Mouse (Mus musculus) induced T-regulatory cell, adult 2 months (primary cell): ENCODE measurements at regions not wholly inside any gene's neighbourhood (a gene's known extent, or its start where the extent isn't known, plus 50 kb on each side); places are given as distances from the start of the nearest gene placed in this dataset.

Source experiments
- DNase-seq: peaks from one replicate; pipeline ENCODE4 v3.0.0-alpha.2; 2012; ENCODE audit warnings: low read depth

DNA sequence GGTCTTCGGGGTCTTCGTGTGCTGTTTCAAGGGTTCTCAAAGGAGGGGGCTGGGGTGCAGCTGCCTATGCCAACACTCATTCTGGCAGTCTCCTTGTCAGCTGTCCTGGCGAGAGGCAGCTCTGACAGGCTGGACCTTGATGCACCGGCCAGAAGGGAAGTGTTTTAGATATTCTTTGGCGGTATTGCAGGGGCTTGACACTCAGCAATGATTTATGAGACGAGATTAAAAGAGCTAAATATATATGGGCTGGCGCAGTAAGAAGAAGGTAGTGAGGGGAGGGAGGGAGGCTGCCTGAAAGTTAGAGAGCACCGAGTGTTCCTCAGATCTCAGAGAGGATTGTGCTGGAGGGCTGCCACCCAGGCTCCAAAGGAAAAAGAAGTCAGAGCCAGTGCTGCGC lies 50.2 kb upstream of the Pdzd8 start:
- no peak for DNase-seq

DNA sequence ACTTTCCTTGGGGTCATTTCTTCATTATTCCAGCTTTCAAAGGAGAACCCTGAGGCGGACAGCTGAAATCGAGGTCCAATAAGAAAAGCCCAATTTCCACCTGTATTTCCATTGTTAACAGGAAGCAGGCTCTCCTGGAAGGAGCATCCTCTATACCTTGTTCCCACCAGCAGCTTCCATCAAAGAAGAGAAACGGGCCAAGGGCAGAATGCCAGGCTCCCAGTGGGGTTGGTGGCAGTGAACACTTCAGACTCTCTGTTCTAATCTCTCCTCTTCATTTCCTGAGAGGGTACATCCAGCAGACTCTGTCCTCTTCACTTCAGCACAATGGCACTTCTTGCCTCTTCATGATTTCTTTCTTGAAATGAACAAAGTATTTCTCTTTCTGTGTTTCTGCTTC lies 50.9 kb upstream of the Pdzd8 start:
- DNase-seq, result no peak

DNA sequence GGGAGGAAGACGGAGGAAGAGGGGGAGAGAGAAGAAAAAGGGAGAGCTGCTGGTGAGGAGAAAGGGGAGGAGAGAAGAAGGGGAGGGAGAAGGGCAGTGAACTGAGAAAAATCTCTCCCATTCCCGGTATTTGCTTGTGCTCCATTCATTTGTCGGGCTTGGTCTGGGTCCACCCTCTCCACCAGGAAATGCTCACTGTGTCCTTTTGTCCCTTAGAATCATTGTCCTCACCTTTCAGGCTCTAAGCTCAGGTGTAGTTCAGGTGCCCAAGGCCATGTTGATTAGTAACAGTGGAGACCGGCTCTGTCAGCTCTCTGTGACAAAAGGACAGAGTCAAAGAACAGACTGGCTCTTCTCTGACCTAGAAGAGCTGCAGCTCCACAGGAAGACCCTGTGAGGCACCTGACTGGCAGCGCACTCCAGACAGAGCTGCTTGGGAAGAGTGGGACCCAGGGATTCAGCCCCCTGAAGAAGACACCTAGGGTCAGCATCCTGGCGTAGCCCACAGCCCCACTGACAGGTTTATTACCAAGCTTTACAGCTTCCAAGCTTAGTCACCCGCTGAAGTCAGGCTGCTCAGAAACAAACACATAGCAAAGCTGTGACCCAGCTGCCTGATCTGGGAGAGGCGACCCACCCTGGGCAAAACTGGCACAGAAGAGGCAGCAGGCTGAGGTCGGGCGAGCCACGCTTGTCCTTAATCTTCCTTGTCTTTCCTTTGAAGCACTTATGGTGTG lies 54.4 kb upstream of the Pdzd8 start:
- DNase-seq, result no peak

DNA sequence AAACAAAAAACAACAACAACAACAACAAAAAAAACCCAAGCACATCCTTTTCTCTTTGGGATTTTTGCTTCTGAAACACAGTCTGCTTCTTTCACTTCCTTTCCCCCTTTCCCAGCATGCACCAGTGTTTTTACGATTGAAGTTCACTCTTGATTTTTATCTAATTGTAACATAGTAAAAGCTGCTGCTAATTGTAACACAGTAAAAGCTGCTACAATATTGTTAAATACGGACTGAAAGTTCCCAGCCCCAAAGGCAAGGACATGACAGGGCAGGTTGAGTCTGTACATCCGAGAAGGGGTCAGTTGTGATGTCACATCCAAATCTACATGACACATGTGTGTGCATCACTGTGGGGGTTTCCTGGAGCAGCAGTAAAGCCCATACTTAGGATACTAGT lies 55.7 kb upstream of the Pdzd8 start:
- DNase-seq, result peak; percentile 68

DNA sequence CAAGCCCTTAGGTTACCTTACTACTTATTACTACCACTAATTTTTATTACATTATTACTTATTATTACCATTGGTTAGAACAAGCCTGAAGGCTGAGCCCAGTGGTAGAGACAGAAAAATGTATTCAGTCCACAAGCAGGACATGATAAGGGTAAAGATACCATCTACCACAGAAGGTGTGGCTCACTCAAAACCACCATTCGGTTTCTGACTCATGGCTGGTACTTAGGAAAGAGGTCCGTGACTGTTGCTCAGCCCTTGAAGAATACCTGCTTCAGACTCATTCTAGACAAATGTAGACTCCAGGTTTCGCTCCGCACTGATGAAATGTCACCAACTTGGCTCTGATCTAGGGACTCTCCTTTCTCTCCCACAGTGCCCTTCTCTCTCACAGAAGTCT lies 56.1 kb upstream of the Emx2 start:
- peak; percentile 74 for DNase-seq

DNA sequence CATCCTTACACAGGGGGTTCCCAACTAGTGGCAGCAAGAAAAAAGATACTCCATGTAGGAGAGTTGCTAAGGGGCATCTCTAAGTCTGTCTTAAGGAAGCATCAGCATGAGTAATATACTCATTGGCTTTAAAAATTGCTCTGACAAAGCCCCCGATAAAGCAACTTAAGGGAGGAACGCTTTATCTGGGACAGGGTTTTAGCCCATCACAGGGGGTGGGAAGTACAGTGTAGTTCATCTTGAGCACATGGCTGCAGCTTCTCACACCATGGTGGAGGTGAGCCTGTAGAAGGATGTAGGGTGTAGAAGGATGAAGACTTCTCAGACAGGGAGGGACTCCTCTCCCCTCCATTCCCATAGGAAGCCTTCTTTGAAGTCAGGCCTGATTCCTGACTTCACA lies 54.1 kb upstream of the Emx2 start:
- DNase-seq, result no peak

DNA sequence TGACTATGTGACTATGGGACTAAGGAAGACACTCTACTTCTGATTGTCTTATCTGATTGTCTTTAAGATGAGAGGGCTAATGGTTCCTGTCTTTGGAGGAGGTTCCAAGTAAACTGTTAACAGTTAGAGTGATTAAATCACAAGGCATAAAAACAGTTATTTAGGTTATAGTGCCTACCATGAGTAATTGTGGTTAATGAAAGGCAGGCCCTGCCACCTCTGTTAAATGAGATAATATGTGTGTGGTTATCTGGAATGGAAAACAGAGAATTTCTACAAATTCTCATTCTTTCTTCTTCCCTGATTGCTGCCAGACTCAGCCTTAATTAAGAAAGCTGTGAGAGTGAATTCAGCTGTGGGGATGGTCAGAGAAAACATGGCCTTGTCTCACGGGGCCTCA lies 53.4 kb upstream of the Emx2 start:
- no peak for DNase-seq

DNA sequence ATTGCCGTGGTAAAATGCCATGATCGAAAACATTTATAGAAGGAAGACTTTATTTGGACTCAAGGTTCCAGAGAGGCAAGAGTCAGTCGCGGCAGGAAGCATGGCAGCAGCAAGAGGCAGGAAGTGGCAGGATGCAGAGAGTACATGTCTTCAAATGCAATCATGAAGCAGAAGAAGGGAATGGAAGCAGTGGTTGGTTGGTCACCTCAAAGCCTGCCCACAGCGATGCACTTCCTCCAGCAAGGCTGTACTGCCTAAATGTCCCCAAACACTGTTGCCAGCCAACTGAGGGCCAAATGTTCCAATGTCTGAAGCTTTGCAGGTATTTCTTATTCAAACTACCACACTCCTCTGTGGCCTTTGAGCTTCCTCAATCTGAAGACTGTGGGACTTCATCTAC lies 52.6 kb upstream of the Emx2 start:
- DNase-seq, result peak; percentile 12

DNA sequence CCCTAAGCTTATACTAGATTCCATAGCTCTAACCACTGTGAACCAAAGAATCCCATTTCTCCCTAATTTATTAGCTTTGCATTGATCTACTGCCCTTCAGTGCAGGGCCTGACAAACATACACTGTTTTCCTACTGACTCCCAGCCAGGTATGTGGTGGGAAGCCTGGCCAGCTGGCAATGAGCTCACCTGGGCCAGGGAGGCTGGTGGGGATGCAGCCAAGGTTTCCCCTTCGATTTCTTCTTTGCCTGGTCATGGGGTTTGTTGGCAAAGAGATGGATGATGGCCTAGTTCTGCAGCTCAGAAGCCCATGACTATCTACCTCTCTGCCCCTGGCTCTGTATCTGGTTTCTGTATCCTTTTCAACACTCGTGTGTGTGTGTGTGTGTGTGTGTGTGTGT lies 50.1 kb upstream of the Emx2 start:
- no peak for DNase-seq
